Mouse (Mus musculus): ENCODE data around the gene Sema4a.
A peak's percentile ranks its signal among the peaks of the same experiment; 100 is the strongest.
"Not testable (repeated sequence)": the region's sequence is repeated elsewhere in the genome, so short reads cannot be mapped to it uniquely, and the experiment has no call there.

Gene Sema4a

DNA sequence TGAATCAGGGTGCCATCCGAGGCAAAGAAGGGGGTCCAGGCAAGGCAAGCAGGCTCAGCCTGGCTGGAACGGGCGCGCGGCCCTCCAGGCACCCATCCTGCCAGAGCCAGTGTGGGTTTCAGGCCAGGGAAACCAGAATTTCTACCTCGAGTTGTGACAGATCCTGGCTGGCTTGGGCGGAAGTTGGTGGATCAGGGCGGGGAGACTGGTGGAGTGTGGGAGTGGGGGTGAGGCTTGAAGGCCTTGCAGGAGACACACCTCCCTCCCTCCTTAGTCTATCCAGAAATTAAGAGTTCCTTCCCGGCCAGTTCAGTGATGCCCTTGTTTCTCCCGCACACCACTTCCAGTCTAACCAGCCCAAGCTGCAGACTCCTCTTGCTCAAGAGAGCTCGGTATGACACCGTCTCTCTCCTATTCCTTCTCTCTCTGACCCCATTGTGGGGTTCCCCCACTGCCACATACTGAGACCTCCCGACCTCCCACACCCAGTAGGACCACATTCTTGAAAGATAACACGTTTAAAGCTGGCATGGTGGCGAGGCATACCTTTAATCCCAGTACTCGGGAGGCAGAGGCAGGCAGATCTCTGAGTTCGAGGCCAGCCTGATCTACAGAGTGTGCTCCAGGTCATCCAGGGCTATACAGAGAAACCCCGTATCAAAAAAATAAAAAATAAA, 5.3 kb downstream of the Sema4a start:
- no peak for DNase-seq (ENCODE audit: low read depth)

- DNase-seq (ENCODE audit: low read depth) = peak; percentile 39
Measured at GRCm38 (mm10) chr3:88454762-88455587, 6.0 kb downstream of the Sema4a start.

- DNase-seq (ENCODE audit: low read depth) = peak; percentile 82
Measured at GRCm38 (mm10) chr3:88453986-88454385, 7.0 kb downstream of the Sema4a start.

- DNase-seq (ENCODE audit: low read depth) = peak; percentile 73
Measured at GRCm38 (mm10) chr3:88453369-88453768, 7.6 kb downstream of the Sema4a start.

DNA sequence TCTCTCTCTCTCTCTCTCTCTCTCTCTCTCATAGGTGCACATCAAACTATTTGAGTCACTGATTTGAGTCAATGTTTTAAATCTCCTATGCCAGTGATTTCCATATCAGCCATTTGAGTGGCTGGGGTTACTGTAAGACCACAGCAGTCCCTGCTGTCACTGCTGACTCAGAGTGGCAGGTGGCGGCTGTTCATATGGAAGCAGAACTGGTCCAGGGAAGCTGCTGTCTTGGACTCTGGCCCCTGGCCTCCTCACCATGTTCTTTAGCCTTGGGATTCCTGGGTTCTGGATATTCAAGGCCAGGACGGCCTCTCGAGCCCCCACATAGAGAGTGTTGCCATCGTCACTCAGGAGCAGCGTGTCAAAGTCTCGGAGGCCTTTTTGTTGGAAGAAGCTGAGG, 8.3 kb downstream of the Sema4a start:
- DNase-seq (ENCODE audit: low read depth) = no peak

DNA sequence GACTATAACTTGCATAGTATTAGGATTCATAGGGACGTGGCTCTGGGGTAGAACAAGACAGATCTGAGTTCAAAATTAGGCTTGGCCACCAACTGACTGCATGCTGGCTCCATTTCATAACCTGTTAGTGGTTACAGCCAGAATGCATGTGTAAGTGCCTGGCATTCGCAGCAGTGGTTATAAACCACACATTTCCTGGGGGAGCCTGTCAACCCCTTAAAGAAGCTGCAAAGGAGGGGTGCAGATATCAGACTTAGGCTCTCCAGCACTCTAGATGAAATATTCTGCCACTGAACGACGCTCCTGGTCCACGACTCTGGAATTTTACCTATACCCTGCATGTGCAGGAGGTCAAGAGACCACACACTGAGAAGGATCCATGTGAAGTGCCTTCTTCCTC, 8.7 kb downstream of the Sema4a start:
- DNase-seq (ENCODE audit: low read depth) = peak; percentile 63

- no peak for DNase-seq (ENCODE audit: low read depth)
Measured at GRCm38 (mm10) chr3:88450379-88451131, 10.4 kb downstream of the Sema4a start.

GRCm38 (mm10) chr3:88449395-88450023, 11.5 kb downstream of the Sema4a start:
- DNase-seq (ENCODE audit: low read depth) = no peak

GRCm38 (mm10) chr3:88448443-88448842, 12.5 kb downstream of the Sema4a start:
- no peak for DNase-seq (ENCODE audit: low read depth)

GRCm38 (mm10) chr3:88447676-88448183, 13.3 kb downstream of the Sema4a start:
- DNase-seq (ENCODE audit: low read depth) = no peak

DNA sequence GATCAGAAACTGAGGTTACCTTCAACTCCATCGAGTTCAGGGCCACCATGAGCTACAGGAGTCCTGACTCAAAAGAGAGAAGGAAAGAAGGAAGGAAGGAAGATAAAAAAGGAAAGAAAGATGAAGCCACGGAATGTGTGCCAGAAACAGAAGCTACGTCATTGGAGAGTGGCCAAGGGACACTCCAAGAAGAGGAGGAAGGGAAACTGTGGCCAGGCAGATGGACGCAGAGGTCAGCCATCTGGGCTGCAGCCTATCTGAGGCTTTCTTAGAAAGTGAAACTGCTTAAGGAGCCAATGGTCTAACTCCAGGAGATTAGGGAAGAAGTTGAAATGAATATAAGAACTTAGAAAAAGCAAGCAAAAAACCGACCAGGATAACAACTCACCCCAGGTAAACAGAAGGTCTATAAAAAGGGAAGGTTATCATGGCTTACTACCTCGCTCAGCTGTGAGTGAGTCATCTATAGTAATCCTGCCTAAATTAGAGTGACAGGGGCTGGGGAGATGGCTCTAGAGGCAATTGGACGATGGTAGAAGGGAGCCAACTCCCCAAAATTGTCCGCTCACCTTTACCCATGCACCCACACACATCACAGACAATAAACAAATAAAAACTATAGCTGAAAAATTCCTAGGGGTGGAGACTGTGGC, 14.4 kb downstream of the Sema4a start:
- no peak for DNase-seq (ENCODE audit: low read depth)

- DNase-seq (ENCODE audit: low read depth) = no peak
Measured at GRCm38 (mm10) chr3:88442888-88443287, 18.1 kb downstream of the Sema4a start.

DNA sequence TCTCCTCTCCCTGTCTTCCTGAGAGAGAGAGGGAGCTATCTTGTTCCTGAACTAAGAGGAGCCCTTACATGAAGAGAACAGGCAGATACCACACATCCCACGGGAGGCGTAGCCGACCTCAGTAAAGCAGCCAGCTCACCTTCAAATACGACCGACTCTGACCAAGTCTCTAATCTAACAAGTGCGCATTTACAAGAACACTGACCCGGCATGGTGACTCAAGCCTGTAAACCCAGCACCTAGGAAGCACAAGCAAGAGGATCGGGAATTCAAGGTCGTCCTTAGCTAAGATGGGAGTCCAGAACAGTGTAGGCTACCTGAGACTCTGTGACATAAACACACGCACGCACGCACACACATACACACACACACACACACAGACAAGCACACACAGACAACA, 18.5 kb downstream of the Sema4a start:
- no peak for DNase-seq (ENCODE audit: low read depth)

- peak; percentile 73 for DNase-seq (ENCODE audit: low read depth)
Measured at GRCm38 (mm10) chr3:88440500-88441381, 20.2 kb downstream of the Sema4a start.

GRCm38 (mm10) chr3:88439582-88439981, 21.4 kb downstream of the Sema4a start:
- DNase-seq (ENCODE audit: low read depth) = no peak

DNA sequence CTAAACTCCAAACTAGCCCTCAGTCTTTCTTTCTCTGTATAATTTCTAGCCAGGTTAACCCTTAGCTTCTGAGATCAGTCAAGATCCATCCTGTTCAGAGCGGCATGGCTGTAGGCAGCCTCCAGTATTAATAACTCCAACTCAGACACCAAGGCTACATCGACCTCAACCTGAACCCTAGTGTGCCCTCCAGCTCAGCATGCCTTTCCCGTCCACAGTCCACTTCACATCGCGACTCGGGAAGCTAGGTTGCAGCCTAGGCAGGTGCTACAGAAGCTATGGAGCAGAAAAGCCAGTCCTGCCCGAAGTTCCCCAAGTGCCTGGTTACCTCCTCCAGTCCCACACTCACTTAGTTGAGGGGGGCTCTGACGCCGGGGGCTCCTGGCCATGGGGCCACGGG, 23.5 kb downstream of the Sema4a start:
- no peak for DNase-seq (ENCODE audit: low read depth)

DNA sequence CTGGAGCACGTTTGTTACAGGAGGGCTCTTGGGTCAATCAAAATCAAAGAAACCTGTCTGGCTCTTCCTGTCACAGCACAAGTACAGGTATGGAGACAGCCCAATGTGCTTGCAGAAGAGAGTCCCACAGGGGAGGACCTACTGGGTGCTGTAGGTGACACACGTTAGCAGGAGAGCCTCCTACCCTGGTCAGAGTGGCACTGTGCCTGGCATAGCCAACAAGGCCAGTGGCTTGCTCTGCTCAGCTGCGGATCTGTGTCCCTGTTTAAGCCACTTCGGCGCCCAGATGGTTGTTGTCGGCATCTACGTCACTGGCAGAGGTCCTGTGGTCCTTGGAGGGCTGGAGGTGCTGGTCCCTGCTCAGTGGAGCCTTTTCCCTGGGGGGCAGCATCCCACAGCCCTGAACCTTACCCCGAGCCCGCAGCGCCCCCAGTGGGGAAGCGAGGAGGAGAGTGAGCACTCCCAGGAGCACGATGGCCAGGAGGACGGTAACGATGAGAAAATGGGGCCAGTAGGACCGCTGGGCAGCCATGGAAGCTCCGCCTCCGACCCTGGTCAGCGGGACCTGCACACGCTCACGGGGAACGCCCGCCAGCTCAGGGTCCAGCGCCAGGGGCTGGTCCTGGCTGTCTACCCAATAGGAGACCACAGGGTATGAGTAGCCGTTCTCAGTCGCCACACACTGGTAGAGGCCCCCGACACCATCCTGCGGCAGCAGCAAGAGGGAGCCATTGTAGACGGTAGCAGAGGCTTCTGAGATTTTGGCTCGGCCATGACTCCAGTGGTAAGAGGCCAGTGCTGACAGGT, 24.4 kb downstream of the Sema4a start:
- no peak for DNase-seq (ENCODE audit: low read depth)

GRCm38 (mm10) chr3:88435515-88435914, 25.5 kb downstream of the Sema4a start:
- no peak for DNase-seq (ENCODE audit: low read depth)

GRCm38 (mm10) chr3:88428639-88429038, 32.3 kb downstream of the Sema4a start:
- not testable (repeated sequence) for DNase-seq (ENCODE audit: low read depth)
